Mouse (Mus musculus): Measurements from ENCODE around the gene Rock2. TPM values are rescaled to one million over a fixed set of nuclear protein-coding genes. Genes with fewer than 3 reads are reported as not detected.
A peak's percentile ranks its signal among the peaks of the same experiment; 100 is the strongest.

Rock2 gene
- polyA plus RNA-seq, 1 experiment from 2014 or later: 13.3 TPM

DNA sequence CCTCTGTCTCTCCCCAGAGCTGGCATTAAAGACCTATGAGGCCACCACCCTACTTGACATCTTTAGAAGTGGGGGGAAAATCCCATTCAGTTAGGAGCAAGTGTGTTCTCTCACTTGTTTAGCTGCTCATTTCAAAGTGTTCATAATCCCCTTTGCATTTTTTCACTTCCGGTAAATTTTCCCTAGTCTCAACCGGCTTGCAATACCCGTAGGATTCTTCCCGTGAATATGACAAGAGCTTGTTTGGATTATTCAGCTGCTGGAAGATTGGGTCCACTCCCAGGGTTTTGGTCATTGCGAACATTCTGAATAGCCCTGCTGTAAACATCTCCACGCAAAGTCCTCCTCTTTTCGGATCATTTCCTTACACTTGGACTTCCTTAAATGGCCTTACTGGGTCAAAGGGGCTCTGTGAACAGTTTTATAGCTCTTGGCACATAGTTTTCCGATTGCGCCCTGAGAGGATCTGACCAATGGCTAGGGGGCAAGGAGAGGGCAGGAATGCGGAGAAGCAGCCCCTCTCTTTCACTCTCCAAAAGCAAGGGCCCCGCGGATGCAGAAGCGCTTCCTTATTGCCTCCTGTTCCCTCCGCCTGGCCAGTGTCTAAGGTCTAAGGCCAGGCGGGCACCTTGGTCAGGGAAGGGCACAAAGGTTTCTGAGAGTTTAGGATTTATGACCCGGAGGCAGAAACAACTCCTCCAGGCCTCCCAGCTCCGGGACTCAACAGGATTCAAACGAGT is 869 bp upstream of the Rock2 start:
- peak overlapping the region; percentile 92 for H3K9ac ChIP-seq (ENCODE audit: low read depth, low read length)
- H3K9me3 ChIP-seq (ENCODE audit: control insufficient read depth): no peaks in the 10 kb centered on the region
- peak overlapping the region; percentile 100 for H3K27ac ChIP-seq (ENCODE audit: low read depth, low read length)
- H3K27me3 ChIP-seq (replicated peaks; ENCODE audit: control insufficient read depth, insufficient read depth, low read length): no peaks in the 10 kb centered on the region
- H3K4me2 ChIP-seq (replicated peaks; ENCODE audit: low read depth): peak overlapping the region; percentile 81
- H3K4me3 ChIP-seq (ENCODE audit: low read depth, low read length): peak overlapping the region; percentile 79
- under 1% methylated on average over 18 of the region's 18 CpGs for WGBS
- peak; percentile 70; the same call in 1 of the 2 replicates for ATAC-seq
- H3K36me3 ChIP-seq (ENCODE audit: control insufficient read depth, insufficient read depth): no peaks in the 10 kb centered on the region
- TF ChIP-seq CTCF (IDR thresholded peaks at IDR 0.05; ENCODE audit: low read depth): no peak
- H3K4me1 ChIP-seq (replicated peaks; ENCODE audit: control insufficient read depth, insufficient read depth, low read length): no peaks in the 10 kb centered on the region

DNA sequence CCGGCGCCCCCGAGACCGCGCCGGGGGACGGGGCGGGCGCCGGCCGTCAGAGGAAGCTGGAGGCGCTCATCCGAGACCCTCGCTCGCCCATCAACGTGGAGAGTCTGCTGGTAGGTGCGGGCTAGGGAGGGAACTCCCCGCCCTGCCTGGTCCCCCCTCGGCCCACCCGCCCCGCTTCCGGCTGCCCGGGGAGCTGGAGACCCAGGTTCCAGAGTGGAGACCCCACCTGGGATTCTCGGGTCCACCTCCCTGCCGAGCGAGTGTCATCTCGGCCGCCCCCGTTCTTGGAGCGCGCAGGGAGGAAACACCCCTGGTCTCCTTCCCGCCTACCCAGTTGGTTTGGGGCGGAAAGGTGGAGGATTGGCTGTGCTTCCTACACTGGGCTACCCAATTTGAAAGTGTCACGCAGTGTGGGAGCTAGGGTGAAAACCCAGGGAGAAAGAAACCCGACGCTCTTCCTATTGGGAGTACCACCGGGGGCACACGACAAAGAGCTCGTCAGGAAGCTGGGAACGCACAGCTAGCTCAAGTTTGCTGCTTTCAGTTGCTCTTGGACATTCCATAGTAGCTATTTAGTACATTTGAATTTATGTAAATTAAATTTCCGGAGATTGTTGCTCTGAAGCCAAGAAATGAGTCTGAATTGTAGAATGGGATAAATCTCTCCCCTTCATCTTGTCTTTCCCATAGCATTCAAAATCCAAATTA is 680 bp downstream of the Rock2 start:
- Histone ChIP-seq H3K36me3 (ENCODE audit: control insufficient read depth, insufficient read depth) (no peaks in the 10 kb centered on the region), H3K27me3 (replicated peaks; ENCODE audit: control insufficient read depth, insufficient read depth, low read length) (no peaks in the 10 kb centered on the region)
- WGBS: under 1% methylated on average over 35 of the region's 41 CpGs

DNA sequence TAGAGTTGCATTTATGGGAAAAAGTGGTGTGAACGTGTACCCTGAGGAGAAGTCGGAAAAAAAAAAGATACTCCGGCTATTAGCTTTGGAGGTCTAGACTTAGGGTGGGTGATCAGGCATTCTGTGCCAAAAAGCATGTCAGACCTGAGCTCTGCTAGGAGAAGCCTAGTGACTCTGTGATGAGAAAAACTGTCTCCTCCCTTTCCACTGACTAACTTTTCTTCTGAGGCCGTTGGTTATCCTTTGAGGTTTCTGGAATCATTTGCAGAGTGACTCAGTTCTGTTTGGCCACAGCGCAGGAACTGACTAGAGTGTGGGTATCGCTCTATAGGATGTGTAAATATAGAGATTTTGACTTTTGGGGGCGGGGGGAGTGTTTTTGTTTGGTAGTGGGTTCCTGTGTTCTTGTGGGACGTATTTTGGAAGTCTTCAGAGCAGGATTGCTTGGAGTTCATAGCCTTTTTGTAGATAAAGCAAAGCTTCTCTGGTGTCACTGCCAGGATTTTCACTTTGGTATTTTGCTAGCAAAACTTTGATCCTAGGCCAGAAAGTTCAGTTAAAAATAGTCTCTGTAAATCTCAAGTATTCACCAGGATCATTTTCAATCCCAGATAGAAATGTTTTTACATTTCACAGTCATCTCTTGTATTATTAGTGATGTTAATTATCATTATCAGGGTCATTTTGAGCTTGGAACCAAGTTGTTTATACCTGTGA is 1.5 kb downstream of the Rock2 start:
- ATAC-seq: no peak
- peak overlapping the region; percentile 79 for H3K4me3 ChIP-seq (ENCODE audit: low read depth, low read length)
- H3K9me3 ChIP-seq (ENCODE audit: control insufficient read depth): no peaks in the 10 kb centered on the region
- no peaks in the 10 kb centered on the region for H3K27me3 ChIP-seq (replicated peaks; ENCODE audit: control insufficient read depth, insufficient read depth, low read length)
- peak overlapping the region; percentile 92 for H3K9ac ChIP-seq (ENCODE audit: low read depth, low read length)
- H3K4me2 ChIP-seq (replicated peaks; ENCODE audit: low read depth): peak overlapping the region; percentile 81
- peak overlapping the region; percentile 42; the same call in 1 of the 2 replicates for H3K27ac ChIP-seq (ENCODE audit: low read depth, low read length)
- 0 out of 2 replicates have a peak, but pooled peaks cover 4% of the 10 kb centered on the region for H3K4me1 ChIP-seq (replicated peaks; ENCODE audit: control insufficient read depth, insufficient read depth, low read length)
- 5% methylated on average over 8 of the region's 8 CpGs for WGBS
- H3K36me3 ChIP-seq (ENCODE audit: control insufficient read depth, insufficient read depth): no peaks in the 10 kb centered on the region
- TF ChIP-seq CTCF (IDR thresholded peaks at IDR 0.05; ENCODE audit: low read depth): no peak

More for the DNA sequence above, 680 bp downstream of the Rock2 start:
- no peaks in the 10 kb centered on the region for H3K9me3 ChIP-seq (ENCODE audit: control insufficient read depth)
- ATAC-seq: no peak
- H3K4me1 ChIP-seq (replicated peaks; ENCODE audit: control insufficient read depth, insufficient read depth, low read length): no peaks in the 10 kb centered on the region
- TF ChIP-seq CTCF (IDR thresholded peaks at IDR 0.05; ENCODE audit: low read depth): no peak
- peak overlapping the region; percentile 92 for H3K9ac ChIP-seq (ENCODE audit: low read depth, low read length)
- peak overlapping the region; percentile 100 for H3K27ac ChIP-seq (ENCODE audit: low read depth, low read length)
- peak overlapping the region; percentile 79 for H3K4me3 ChIP-seq (ENCODE audit: low read depth, low read length)
- H3K4me2 ChIP-seq (replicated peaks; ENCODE audit: low read depth): peak overlapping the region; percentile 81

DNA sequence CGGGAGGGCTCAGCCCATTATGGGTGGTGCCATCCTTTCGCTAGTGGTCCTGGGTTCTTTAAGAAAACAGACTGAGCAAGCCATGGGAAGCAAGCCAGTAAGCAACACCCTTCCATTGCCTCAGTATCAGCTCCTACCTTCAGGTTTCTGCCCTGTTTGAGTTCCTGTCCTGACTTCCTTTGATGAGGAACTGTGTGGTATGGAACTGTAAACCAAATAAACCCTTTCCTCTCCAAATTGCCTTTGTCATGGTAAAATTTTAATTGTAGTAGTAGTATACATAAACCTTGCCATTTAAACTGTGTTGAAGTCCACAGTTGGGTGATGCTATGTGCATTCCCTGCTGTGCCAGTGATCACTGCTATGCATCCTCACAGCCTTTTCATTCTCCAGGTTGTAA is 2.5 kb downstream of the Rock2 start:
- 61% methylated on average over 2 of the region's 2 CpGs for WGBS
- Histone ChIP-seq H3K36me3 (ENCODE audit: control insufficient read depth, insufficient read depth) (no peaks in the 10 kb centered on the region), H3K27me3 (replicated peaks; ENCODE audit: control insufficient read depth, insufficient read depth, low read length) (no peaks in the 10 kb centered on the region), H3K4me1 (replicated peaks; ENCODE audit: control insufficient read depth, insufficient read depth, low read length) (0 out of 2 replicates have a peak, but pooled peaks cover 4% of the 10 kb centered on the region), H3K4me2 (replicated peaks; ENCODE audit: low read depth) (peak overlapping the region; percentile 81; the same call in 1 of the 2 replicates), H3K9me3 (ENCODE audit: control insufficient read depth) (no peaks in the 10 kb centered on the region), H3K4me3 (ENCODE audit: low read depth, low read length) (no peak overlapping the region), H3K9ac (ENCODE audit: low read depth, low read length) (no peak overlapping the region), H3K27ac (ENCODE audit: low read depth, low read length) (no peak overlapping the region)
- TF ChIP-seq CTCF (IDR thresholded peaks at IDR 0.05; ENCODE audit: low read depth): no peak
- ATAC-seq: no peak

DNA sequence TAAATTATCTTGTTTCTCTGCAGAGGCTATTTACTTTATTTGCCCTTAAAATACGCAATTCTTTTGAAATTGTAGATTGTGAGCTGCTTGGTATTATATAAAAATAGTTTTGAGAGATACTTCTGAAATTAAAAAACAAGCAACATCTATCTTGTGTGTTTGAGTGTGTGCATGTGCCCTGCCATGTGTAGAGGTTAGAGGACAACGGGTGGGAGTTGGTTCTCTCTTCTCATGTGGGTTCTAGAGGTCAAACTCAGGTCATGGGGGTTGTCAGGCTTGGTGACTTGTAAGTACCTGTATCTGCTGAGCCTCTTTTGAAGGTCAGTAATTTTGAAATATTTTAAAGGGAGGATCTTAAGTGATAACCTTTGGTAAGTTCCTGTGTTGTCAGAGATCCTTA is 3.5 kb downstream of the Rock2 start:
- no peaks in the 10 kb centered on the region for H3K36me3 ChIP-seq (ENCODE audit: control insufficient read depth, insufficient read depth)
- WGBS: 36% methylated on average over 2 of the region's 2 CpGs
- no peak overlapping the region for H3K4me3 ChIP-seq (ENCODE audit: low read depth, low read length)
- no peaks in the 10 kb centered on the region for H3K27me3 ChIP-seq (replicated peaks; ENCODE audit: control insufficient read depth, insufficient read depth, low read length)
- no peak overlapping the region for H3K27ac ChIP-seq (ENCODE audit: low read depth, low read length)
- ATAC-seq: no peak
- 0 out of 2 replicates have a peak, but pooled peaks cover 4% of the 10 kb centered on the region for H3K4me1 ChIP-seq (replicated peaks; ENCODE audit: control insufficient read depth, insufficient read depth, low read length)
- TF ChIP-seq CTCF (IDR thresholded peaks at IDR 0.05; ENCODE audit: low read depth): no peak
- no peak overlapping the region for H3K9ac ChIP-seq (ENCODE audit: low read depth, low read length)
- H3K4me2 ChIP-seq (replicated peaks; ENCODE audit: low read depth): no peak overlapping the region
- no peaks in the 10 kb centered on the region for H3K9me3 ChIP-seq (ENCODE audit: control insufficient read depth)

DNA sequence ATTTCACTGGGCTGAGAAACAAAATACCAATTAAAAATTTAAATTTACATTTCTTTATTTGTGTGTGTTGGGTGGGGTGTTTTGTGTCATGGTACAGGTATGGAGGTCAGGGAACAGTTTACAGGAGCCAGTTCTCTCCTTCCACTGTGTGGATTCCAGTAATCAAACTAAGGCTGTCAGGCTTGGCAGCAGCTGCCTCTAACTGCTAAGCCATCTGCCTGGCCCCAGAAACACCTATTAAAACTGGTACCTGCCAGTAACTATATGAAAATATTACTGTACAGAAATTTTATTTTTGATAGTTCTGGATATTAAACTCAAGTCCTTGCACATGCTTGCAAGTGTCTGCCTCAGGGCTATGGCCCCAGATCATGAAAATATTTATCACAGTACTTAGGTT is 4.1 kb downstream of the Rock2 start:
- ATAC-seq: no peak
- TF ChIP-seq CTCF (IDR thresholded peaks at IDR 0.05; ENCODE audit: low read depth): no peak
- no peaks in the 10 kb centered on the region for H3K36me3 ChIP-seq (ENCODE audit: control insufficient read depth, insufficient read depth)
- H3K4me3 ChIP-seq (ENCODE audit: low read depth, low read length): no peak overlapping the region
- no peaks in the 10 kb centered on the region for H3K9me3 ChIP-seq (ENCODE audit: control insufficient read depth)
- no peaks in the 10 kb centered on the region for H3K27me3 ChIP-seq (replicated peaks; ENCODE audit: control insufficient read depth, insufficient read depth, low read length)
- H3K9ac ChIP-seq (ENCODE audit: low read depth, low read length): no peak overlapping the region
- H3K27ac ChIP-seq (ENCODE audit: low read depth, low read length): no peak overlapping the region
- H3K4me1 ChIP-seq (replicated peaks; ENCODE audit: control insufficient read depth, insufficient read depth, low read length): 0 out of 2 replicates have a peak, but pooled peaks cover 4% of the 10 kb centered on the region
- H3K4me2 ChIP-seq (replicated peaks; ENCODE audit: low read depth): no peak overlapping the region
